Mouse (Mus musculus): ENCODE data around the gene Dhdds.

- TF ChIP-seq EP300 (IDR thresholded peaks at IDR 0.05; ENCODE audit: insufficient read depth, low read depth, low read length) (no peak), POLR2A (IDR thresholded peaks at IDR 0.05; ENCODE audit: insufficient read depth, low read depth, low read length) (no peak), CTCF (IDR thresholded peaks at IDR 0.05) (no peak)
Measured at GRCm38 (mm10) chr4:133938077-133938476, 62.6 kb downstream of the Dhdds start.
